Mouse (Mus musculus): ENCODE results near the gene Zfp131. TPM values are rescaled to one million over a fixed set of nuclear protein-coding genes. Genes with fewer than 3 reads are reported as not detected.
A peak's percentile ranks its signal among the peaks of the same experiment; 100 is the strongest.

Gene Zfp131
- polyA plus RNA-seq, 2 experiments from 2014 or later, result 26.1 to 29.2 TPM

GRCm38 (mm10) chr13:119755141-119755547 lies 35.5 kb downstream of the Zfp131 start:
- ATAC-seq, result peak; percentile 26

DNA sequence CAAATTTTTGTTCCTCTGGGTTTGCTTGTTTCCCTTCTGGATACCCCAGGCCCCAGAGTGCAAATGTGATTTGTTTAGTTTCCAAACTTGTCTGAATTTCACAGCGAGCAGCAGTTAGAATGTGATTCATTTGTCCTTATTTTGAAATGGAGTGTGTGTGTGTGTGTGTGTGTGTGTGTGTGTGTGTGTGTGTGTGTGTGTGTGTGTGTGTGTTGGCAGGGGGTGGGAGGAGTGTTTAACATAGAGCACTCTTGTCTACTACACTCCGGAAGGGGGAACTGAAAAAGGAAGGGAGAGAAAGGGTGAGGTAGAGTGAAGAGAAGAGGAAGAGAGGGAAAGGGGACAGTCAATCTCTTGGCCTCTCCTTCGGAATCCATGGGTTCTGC lies 36.1 kb downstream of the Zfp131 start:
- ATAC-seq, result no peak

DNA sequence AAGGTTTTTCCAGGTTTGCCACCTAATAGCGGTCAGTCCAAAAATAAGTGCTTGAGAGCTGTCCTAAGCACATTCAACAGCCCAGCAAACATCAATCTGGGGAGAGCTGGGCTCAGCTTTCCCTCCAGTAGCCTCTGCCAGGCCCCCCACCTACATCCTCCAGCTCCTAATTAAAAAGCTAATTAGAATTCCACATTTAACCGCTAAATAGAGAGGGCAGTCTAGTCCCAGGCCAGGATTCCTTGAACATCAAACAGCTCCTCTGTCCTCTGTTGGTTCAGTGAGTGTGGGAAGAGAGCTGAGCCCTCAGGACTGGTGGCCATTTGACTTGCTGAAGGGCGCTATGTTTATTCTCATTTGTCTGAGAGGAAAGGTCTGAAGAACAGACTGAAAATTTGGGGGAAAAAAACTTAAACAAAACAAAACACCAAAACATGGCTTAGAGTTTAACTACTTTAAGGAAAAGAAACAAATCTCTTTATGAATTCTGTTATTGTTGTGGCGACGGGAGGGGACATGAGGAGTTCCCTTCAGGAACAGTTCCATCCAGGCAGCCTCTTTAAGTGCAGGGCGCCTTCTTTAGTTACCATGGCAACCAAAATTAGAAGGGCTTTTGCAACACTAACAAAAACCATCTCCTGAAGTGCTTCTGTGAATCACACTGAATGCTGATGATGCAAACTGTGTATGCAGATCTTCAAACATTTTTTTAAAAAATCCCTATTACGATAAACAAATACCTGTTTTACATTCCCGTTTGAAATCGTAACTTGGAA lies 36.6 kb downstream of the Zfp131 start:
- no peak for ATAC-seq

DNA sequence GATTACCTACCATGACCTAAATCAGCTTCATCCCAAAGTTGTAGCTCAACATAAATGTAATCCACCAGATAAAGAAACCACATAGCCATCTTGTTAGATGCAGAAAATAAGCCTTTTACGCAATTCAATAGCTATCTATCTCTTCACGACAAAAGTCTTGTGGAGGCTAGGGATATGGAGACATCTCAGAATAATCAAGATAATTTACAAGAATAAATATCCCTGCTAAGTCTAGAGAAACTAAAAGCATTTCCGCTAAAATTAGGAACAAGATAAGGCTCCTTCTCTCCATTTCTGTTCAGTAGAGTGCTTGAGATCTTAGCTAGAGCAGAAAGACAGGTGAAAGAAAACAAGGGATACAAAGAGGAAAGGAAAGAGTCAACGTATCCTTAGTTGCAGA lies 43.8 kb downstream of the Zfp131 start:
- ATAC-seq, result no peak

DNA sequence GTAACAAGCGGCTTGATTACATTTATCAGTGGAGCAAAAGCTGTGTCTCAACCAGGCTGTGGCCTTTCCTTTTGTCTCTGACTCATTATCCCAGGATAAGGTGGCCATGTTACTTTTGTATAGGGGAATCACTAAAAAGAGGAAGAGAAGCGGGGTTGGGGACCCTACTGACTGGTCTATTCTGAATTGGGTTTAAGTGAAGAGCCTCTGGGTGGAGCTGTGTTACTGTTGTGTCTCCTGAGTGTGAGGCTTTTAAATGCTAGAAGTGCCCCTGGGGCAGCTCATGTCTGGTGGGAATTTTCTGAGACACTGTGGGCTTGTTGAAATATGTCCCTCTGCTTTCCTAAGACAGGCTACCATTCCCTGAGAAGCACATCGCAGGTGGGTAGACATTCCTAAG lies 47.2 kb downstream of the Zfp131 start:
- no peak for ATAC-seq

DNA sequence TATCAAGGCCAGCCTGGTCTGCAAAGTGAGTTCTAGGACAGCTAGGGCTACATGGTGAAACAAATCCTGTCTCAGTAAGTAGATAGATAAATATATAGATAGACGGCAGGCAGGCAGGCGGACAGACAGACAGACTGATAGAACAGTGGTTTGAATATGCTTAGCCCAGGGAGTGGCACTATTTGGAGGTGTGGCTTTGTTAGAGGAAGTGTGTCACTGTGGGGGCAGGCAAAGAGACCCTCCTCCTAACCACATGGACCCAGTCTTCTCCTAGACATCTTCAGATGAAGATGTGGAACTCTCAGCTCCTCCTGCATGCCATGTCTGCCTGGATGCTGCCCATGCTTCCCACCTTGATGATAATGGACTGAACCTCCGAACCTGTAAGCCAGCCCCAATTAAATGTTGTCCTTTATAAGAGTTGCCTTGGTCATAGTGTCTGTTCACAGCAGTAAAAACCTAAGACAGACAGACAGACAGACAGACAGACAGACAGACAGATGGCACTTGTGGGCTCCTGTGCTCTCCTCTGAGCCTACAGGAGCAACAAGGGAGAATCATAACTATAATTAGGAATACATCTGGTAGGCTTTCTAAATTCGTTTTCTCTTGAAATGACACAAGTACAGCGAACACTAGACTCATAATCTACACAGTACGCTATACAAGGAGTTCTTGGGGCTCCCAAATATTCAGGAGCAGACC lies 47.8 kb downstream of the Zfp131 start:
- ATAC-seq, result no peak

DNA sequence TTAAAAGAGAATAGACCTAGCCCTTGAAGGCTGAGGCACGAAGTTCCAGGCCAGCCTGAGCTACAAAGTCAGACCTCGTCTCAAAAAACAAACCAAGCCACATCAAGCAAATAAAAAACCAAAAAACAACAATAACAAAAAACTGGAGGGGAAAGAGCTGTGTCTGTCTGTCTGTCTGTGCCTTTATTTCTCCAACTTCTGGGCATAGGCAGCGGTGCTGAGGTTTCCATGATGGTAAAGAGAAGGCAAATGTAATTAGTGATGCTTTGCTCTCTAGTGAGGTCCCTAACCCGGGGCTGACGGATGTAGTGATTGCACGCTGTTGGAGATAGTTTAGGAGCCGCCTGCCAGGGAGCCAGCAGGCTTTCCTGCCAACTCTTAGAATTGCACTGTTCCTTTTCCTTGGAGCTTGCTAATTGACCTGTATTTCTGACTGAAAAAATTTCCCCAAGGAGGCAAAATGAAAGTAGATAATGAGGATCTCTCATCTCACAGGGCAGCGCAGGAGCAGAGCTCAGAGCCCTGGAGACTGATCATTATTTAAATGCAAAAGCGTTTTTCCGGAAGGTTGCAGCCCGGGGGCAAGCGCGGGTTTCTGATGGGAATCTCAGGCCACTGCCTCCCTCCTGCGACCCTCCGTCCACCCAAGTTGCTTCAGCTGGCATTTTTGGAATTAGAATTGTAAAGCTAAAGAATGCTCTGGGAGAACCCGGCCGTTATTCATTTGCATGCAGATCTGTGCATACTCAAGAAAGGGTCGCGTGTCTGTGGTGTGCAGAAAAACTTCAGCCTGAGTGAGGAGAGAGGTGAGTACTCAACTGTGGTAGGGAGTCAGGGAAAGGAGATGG lies 49.1 kb downstream of the Zfp131 start:
- ATAC-seq, result no peak

- no peak for ATAC-seq
Measured at GRCm38 (mm10) chr13:119731448-119731847, 59.2 kb downstream of the Zfp131 start.

GRCm38 (mm10) chr13:119729406-119729805 lies 61.3 kb downstream of the Zfp131 start:
- ATAC-seq, result no peak

GRCm38 (mm10) chr13:119727608-119728387 lies 62.9 kb downstream of the Zfp131 start:
- no peak for ATAC-seq

GRCm38 (mm10) chr13:119724541-119724940 lies 66.1 kb downstream of the Zfp131 start:
- ATAC-seq, result no peak

DNA sequence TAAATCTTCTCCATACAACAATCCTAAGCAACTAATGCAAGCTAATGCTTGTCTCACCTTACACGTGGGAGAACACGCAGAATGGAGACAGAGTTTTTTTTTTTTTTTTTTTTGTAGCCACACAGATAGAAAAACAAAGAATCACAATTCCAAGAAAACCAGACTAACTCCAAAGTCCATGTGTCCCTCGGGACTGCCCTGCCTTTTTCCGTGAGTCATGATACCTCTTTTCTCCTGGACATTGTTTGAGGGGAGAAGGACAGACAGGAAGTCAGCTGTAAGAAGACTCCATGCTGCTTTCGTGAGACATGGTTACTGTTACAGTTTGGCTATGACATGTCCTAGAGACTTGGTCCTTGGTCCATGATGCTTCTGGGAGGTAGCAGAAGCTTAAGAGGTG lies 67.3 kb downstream of the Zfp131 start:
- ATAC-seq, result no peak

DNA sequence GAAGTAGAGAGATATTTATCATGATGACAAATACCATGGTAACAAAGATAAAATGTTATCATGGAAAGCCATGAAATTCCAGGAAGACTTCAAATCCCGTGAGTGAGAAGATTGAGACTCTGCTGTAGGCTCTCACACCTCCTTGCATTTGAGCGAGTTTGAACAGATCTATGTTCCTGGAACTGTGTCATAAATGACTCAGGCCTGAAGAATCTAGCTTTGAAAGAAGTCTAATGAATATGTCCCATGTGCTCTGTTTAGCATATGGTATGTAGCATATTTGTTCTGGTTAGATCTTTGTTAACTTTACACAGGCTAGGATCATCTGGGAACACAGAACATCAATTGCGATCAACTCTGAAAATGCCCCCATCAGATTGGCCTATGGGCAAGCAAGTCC lies 68.2 kb downstream of the Zfp131 start:
- no peak for ATAC-seq

DNA sequence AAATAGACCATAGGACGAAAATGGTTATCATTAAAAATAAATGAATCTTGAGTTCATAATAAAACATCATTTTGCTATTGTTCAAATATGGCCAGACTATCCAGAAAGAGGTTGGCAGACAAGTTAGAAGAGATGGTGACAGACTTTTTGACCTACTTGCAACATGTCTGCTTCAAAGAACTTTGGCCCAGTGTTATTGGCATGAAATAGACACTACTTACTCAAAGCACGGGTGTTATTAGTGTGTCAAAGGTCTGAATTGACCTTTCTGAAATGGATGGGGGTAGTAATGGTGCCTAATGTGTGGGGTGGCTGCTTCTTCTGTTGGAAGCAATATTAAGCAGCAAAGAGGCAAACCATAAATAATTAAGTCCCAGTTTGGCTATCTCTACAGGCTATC lies 74.6 kb downstream of the Zfp131 start:
- ATAC-seq, result no peak

Other genes starting within 250 kb of the Zfp131 start
- gene Ccl28, start 167.1 kb downstream of the Zfp131 start, polyA plus RNA-seq (2017; shearing (Covaris generic)), result not detected
- gene Hmgcs1, start 100.5 kb downstream of the Zfp131 start, polyA plus RNA-seq (2017; shearing (Covaris generic)), result 10 to 100 TPM; 47.8 to 54.1 TPM
- gene Nim1k, start 35.0 kb downstream of the Zfp131 start, polyA plus RNA-seq (2017; shearing (Covaris generic)), result 1 to 10 TPM in 1 of 2 experiments, under 1 TPM in 1; 0.75 to 1.1 TPM
- not detected for gene AF067063, start 39.3 kb upstream of the Zfp131 start, polyA plus RNA-seq (2017; shearing (Covaris generic))
- gene D13Ertd608e, start 45.1 kb upstream of the Zfp131 start, polyA plus RNA-seq (2017; shearing (Covaris generic)), result not detected
- gene Tcstv1, start 103.9 kb upstream of the Zfp131 start, polyA plus RNA-seq (2017; shearing (Covaris generic)), result not detected
- gene Gm21761, start 138.4 kb upstream of the Zfp131 start, polyA plus RNA-seq (2017; shearing (Covaris generic)), result not detected
- not detected for gene B020031M17Rik, start 159.9 kb upstream of the Zfp131 start, polyA plus RNA-seq (2017; shearing (Covaris generic))
- gene Gm36079, start 236.1 kb upstream of the Zfp131 start, polyA plus RNA-seq (2017; shearing (Covaris generic)), result not detected